Mouse (Mus musculus) B cell, adult 67 days (primary cell): Measurements from ENCODE around the gene Selplg. TPM values are rescaled to one million over a fixed set of nuclear protein-coding genes. Genes with fewer than 3 reads are reported as not detected.

Source experiments
- total RNA-seq, 2 experiments: library from RNA; stranded (reverse); gene quantifications; 4 replicates each; pipeline ENCODE4 v1.2.4; 2023

The Selplg gene
- 10 to 100 TPM; 50.5 to 59.7 TPM for total RNA-seq

GRCm38 (mm10) chr5:113832490-113832901, at the start of gene Selplg:
TSS of gene Selplg (minus strand) at chr5:113832644.

GRCm38 (mm10) chr5:113800280-113800679, 32.2 kb downstream of the Selplg start, which contains the start of gene Tmem119:
TSS of gene Tmem119 (minus strand) at chr5:113800516.

GRCm38 (mm10) chr5:113772450-113772895, 60.0 kb downstream of the Selplg start, which contains the start of the genes Sart3 and Iscu:
TSS of gene Sart3 (minus strand) at chr5:113772510.
TSS of gene Iscu (plus strand) at chr5:113772748.

Other genes starting within 250 kb of the Selplg start
- gene Cmklr1, start 182.2 kb downstream of the Selplg start, total RNA-seq = under 1 TPM; 0.71 to 0.81 TPM
- gene 1700069L16Rik, start 107.9 kb downstream of the Selplg start, total RNA-seq = not detected
- gene Ficd, start 96.8 kb downstream of the Selplg start, total RNA-seq = 1 to 10 TPM; 6.1 to 9.5 TPM
- 10 to 100 TPM; 74.5 to 82.6 TPM for gene Sart3, start 60.1 kb downstream of the Selplg start, total RNA-seq
- 10 to 100 TPM; 60.0 to 61.4 TPM for gene Iscu, start 59.9 kb downstream of the Selplg start, total RNA-seq
- not detected for gene Tmem119, start 32.1 kb downstream of the Selplg start, total RNA-seq
- gene Coro1c, start 76.1 kb upstream of the Selplg start, total RNA-seq = 10 to 100 TPM; 43.3 to 49.0 TPM
- 10 to 100 TPM; 74.5 to 81.4 TPM for gene Ssh1, start 161.2 kb upstream of the Selplg start, total RNA-seq
- gene Dao, start 171.1 kb upstream of the Selplg start, total RNA-seq = under 1 TPM; 0.38 to 0.62 TPM
- 10 to 100 TPM; 25.8 to 26.6 TPM for gene Usp30, start 232.8 kb upstream of the Selplg start, total RNA-seq